Comparison of ENCODE assay signal across 9 mouse cellular contexts in the genomic region with DNA sequence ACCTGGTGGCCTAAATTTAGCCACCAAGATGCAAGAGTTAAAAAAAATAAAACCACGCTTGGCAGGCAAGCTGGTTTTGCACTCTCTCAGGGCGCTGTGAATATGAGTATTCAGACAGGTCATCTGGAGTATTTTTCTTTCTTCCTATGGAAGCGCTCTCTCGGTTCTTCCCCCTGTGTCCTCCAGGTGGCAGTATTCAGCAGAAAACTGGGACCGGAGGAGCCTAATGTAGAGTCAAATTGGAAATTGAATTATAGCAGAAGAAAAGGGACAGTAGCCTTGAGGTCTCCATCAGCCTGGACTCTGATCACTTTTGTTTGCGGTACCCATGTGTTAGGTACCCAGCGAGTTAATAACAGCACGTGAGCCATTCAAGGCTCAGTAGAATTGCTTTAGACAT.
DNase-seq lines count a peak whose midpoint lies in the region; ATAC-seq lines count a peak whose summit lies in the region.
"Had no signal": no experiment of that assay in that cellular context is flagged by ENCODE, and none has a peak within 500 bp of the region (broad histone marks: within the 10 kb centered on the region; RNA-seq: fewer than 3 reads in every experiment).

No protein-coding gene starts in this region.

- no peaks in the 10 kb centered on the region for H3K4me1 ChIP-seq in intestine, embryonic 14.5 days (replicated peaks; ENCODE audit: control insufficient read depth, insufficient read depth, low read length)
- H3K4me1 ChIP-seq in intestine, embryonic 15.5 days (replicated peaks) = no peaks in the 10 kb centered on the region
- no peaks in the 10 kb centered on the region for H3K4me1 ChIP-seq in embryonic facial prominence, embryonic 11.5 days (ENCODE audit: control insufficient read depth, insufficient read depth, low read length)
- peaks cover 17% of the 10 kb centered on the region; the same call in 1 of the 2 replicates for H3K4me1 ChIP-seq in hindbrain, embryonic 12.5 days
- H3K4me1 ChIP-seq in midbrain, embryonic 12.5 days = peaks cover 3% of the 10 kb centered on the region; the same call in 1 of the 2 replicates
- H3K4me1 ChIP-seq: limb, embryonic 15.5 days had no signal

- WGBS in intestine, embryonic 14.5 days = 28% methylated on average over 8 of the region's 8 CpGs
- 26% methylated on average over 8 of the region's 8 CpGs for WGBS in intestine, embryonic 15.5 days
- WGBS in embryonic facial prominence, embryonic 11.5 days = 34% methylated on average over 8 of the region's 8 CpGs
- WGBS in hindbrain, embryonic 12.5 days = 28% methylated on average over 8 of the region's 8 CpGs
- WGBS in midbrain, embryonic 12.5 days = 38% methylated on average over 8 of the region's 8 CpGs

- DNase-seq in intestine, embryonic 14.5 days (ENCODE audit: low spot score) = peak; percentile 77
- DNase-seq in adrenal gland, postnatal 36 days = peak; percentile 66 to 71
- DNase-seq in embryonic facial prominence, embryonic 11.5 days (ENCODE audit: low spot score) = peak; percentile 81
- peak; percentile 41 to 63 for DNase-seq in layer of hippocampus, postnatal 36 days
- peak; percentile 47 for DNase-seq in skeletal muscle tissue, adult 2 months (ENCODE audit: low read depth, low spot score)

- no peak overlapping the region for H3K27ac ChIP-seq in intestine, embryonic 14.5 days (ENCODE audit: low read depth)
- no peak overlapping the region for H3K27ac ChIP-seq in intestine, embryonic 15.5 days
- H3K27ac ChIP-seq in embryonic facial prominence, embryonic 11.5 days (replicated peaks; ENCODE audit: low read depth, low read length) = no peak overlapping the region
- H3K27ac ChIP-seq in hindbrain, embryonic 12.5 days = peak overlapping the region; percentile 25; the same call in 1 of the 2 replicates
- peak overlapping the region; percentile 30; the same call in 1 of the 2 replicates for H3K27ac ChIP-seq in midbrain, embryonic 12.5 days (replicated peaks)
- H3K27ac ChIP-seq: limb, embryonic 15.5 days had no signal

- H3K9me3 ChIP-seq in intestine, embryonic 14.5 days (ENCODE audit: control insufficient read depth, low read length) = no peaks in the 10 kb centered on the region
- no peaks in the 10 kb centered on the region for H3K9me3 ChIP-seq in intestine, embryonic 15.5 days
- no peaks in the 10 kb centered on the region for H3K9me3 ChIP-seq in embryonic facial prominence, embryonic 11.5 days (replicated peaks; ENCODE audit: control insufficient read depth, low read length)
- no peaks in the 10 kb centered on the region for H3K9me3 ChIP-seq in hindbrain, embryonic 12.5 days (replicated peaks)
- no peaks in the 10 kb centered on the region for H3K9me3 ChIP-seq in midbrain, embryonic 12.5 days
- H3K9me3 ChIP-seq: limb, embryonic 15.5 days had no signal

- ATAC-seq in intestine, embryonic 14.5 days (replicated peaks; ENCODE audit: low FRiP score, low TSS enrichment, low read depth) = peak; percentile 28; the same call in 1 of the 2 replicates
- ATAC-seq in intestine, embryonic 15.5 days = no peak
- no peak for ATAC-seq in embryonic facial prominence, embryonic 11.5 days (replicated peaks; ENCODE audit: insufficient number of reproducible peaks, low FRiP score, low TSS enrichment, low read depth)
- ATAC-seq in hindbrain, embryonic 12.5 days (ENCODE audit: low FRiP score) = peak; percentile 42; the same call in 1 of the 2 replicates
- peak; percentile 47; the same call in 1 of the 2 replicates for ATAC-seq in midbrain, embryonic 12.5 days (ENCODE audit: low FRiP score, low read depth)

- no peaks in the 10 kb centered on the region for H3K27me3 ChIP-seq in intestine, embryonic 14.5 days (replicated peaks; ENCODE audit: control insufficient read depth, insufficient read depth, low read length)
- no peaks in the 10 kb centered on the region for H3K27me3 ChIP-seq in intestine, embryonic 15.5 days (replicated peaks)
- H3K27me3 ChIP-seq in embryonic facial prominence, embryonic 11.5 days (ENCODE audit: control insufficient read depth, insufficient read depth, low read length) = no peaks in the 10 kb centered on the region
- no peaks in the 10 kb centered on the region for H3K27me3 ChIP-seq in hindbrain, embryonic 12.5 days
- H3K27me3 ChIP-seq in midbrain, embryonic 12.5 days = no peaks in the 10 kb centered on the region

- no peaks in the 10 kb centered on the region for H3K36me3 ChIP-seq in intestine, embryonic 14.5 days (ENCODE audit: control insufficient read depth, insufficient read depth, low read length)
- no peaks in the 10 kb centered on the region for H3K36me3 ChIP-seq in intestine, embryonic 15.5 days
- H3K36me3 ChIP-seq in embryonic facial prominence, embryonic 11.5 days (replicated peaks; ENCODE audit: control insufficient read depth, insufficient read depth, low read depth, low read length) = no peaks in the 10 kb centered on the region
- no peaks in the 10 kb centered on the region for H3K36me3 ChIP-seq in hindbrain, embryonic 12.5 days
- H3K36me3 ChIP-seq in midbrain, embryonic 12.5 days = no peaks in the 10 kb centered on the region
- H3K36me3 ChIP-seq: limb, embryonic 15.5 days had no signal

- H3K4me3 ChIP-seq in intestine, embryonic 14.5 days (ENCODE audit: low read depth, low read length) = no peak overlapping the region
- H3K4me3 ChIP-seq in intestine, embryonic 15.5 days (replicated peaks) = no peak overlapping the region
- H3K4me3 ChIP-seq in embryonic facial prominence, embryonic 11.5 days (ENCODE audit: low read depth, low read length) = no peak overlapping the region
- H3K4me3 ChIP-seq in hindbrain, embryonic 12.5 days = no peak overlapping the region
- H3K4me3 ChIP-seq in midbrain, embryonic 12.5 days = no peak overlapping the region
- H3K4me3 ChIP-seq: limb, embryonic 15.5 days had no signal

- no peak overlapping the region for H3K4me2 ChIP-seq in intestine, embryonic 14.5 days (ENCODE audit: low read length)
- no peak overlapping the region for H3K4me2 ChIP-seq in intestine, embryonic 15.5 days (replicated peaks)
- no peak overlapping the region for H3K4me2 ChIP-seq in embryonic facial prominence, embryonic 11.5 days (ENCODE audit: low read depth, low read length)
- H3K4me2 ChIP-seq in hindbrain, embryonic 12.5 days (replicated peaks) = no peak overlapping the region
- no peak overlapping the region for H3K4me2 ChIP-seq in midbrain, embryonic 12.5 days (replicated peaks)
- H3K4me2 ChIP-seq: limb, embryonic 15.5 days had no signal

- no peak overlapping the region for H3K9ac ChIP-seq in intestine, embryonic 14.5 days (ENCODE audit: low read length)
- no peak overlapping the region for H3K9ac ChIP-seq in intestine, embryonic 15.5 days
- H3K9ac ChIP-seq in embryonic facial prominence, embryonic 11.5 days (replicated peaks; ENCODE audit: low read length) = no peak overlapping the region
- no peak overlapping the region for H3K9ac ChIP-seq in hindbrain, embryonic 12.5 days
- no peak overlapping the region for H3K9ac ChIP-seq in midbrain, embryonic 12.5 days (replicated peaks)
- H3K9ac ChIP-seq: limb, embryonic 15.5 days had no signal

Comparison
In these comparisons a context has a peak if more than half of its experiments do, and no peak if none do; other contexts are left out.
1. ATAC-seq: peak in intestine, embryonic 14.5 days (single experiment), hindbrain, embryonic 12.5 days (single experiment) and midbrain, embryonic 12.5 days (single experiment); none in intestine, embryonic 15.5 days (single experiment) and embryonic facial prominence, embryonic 11.5 days (single experiment).
2. H3K27ac ChIP-seq: peak in hindbrain, embryonic 12.5 days (single experiment) and midbrain, embryonic 12.5 days (single experiment); none in intestine, embryonic 14.5 days (single experiment), intestine, embryonic 15.5 days (single experiment) and embryonic facial prominence, embryonic 11.5 days (single experiment).
3. Peak in every context shown above with its lines, with median percentiles within 50 percentile points of each other: DNase-seq.